Mouse (Mus musculus): ENCODE data around the gene Unc13b. TPM values are rescaled to one million over a fixed set of nuclear protein-coding genes. Genes with fewer than 3 reads are reported as not detected.

Gene Unc13b
- 0.78 and 0.81 TPM in 2 replicates for polyA plus RNA-seq (2012; rRNA removed)

GRCm38 (mm10) chr4:43058753-43059654, at the start of gene Unc13b:
Unc13b (plus strand) TSS chr4:43058953.

GRCm38 (mm10) chr4:43010161-43011038, 48.4 kb upstream of the Unc13b start, which contains the start of gene Fancg:
Fancg (minus strand) TSS chr4:43010506.

DNA sequence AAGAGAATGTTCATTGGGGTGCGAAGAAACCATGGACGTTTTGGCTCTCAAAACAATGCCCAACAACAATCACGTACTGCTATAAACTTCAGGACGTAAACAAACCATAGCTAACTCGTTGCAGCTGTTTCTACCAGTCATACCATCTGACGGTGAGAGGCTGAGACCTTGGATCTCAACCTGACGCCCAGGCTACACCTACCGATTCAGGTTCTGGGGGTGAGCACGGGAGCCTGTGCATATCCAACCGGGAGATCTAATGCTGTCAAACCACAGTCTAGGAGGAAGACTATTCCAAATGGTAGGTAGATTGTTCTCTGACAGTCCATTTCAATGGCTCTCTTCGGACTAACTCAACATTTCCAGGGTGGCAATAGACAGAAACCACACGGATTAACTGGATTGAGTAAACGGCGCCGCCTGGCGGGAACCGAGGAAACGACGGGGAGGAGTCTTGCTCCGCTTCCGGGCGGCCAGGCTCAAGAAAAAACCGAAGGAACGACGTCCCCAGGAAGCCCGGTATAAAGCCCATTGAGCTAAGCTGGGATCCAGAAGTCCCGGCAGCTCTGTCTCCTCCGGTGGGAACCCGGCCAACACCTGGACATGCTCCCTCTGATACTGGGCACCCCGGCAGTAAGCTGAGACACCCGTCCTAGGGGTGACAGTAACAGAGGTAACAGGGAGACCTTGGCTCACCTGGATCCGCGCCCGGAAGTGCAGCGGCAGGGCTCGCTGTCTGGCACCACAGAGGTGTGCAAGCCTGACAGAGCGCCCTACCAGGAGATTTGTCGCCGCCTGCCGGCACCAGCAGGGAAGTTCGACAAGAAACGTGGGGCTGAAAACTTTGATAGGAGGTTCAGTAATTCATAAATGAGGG, 33.4 kb upstream of the Unc13b start, which contains the start of gene Pigo:
Gene Pigo (minus strand): TSS at position 736 of the 877 bp plus-strand sequence.

DNA sequence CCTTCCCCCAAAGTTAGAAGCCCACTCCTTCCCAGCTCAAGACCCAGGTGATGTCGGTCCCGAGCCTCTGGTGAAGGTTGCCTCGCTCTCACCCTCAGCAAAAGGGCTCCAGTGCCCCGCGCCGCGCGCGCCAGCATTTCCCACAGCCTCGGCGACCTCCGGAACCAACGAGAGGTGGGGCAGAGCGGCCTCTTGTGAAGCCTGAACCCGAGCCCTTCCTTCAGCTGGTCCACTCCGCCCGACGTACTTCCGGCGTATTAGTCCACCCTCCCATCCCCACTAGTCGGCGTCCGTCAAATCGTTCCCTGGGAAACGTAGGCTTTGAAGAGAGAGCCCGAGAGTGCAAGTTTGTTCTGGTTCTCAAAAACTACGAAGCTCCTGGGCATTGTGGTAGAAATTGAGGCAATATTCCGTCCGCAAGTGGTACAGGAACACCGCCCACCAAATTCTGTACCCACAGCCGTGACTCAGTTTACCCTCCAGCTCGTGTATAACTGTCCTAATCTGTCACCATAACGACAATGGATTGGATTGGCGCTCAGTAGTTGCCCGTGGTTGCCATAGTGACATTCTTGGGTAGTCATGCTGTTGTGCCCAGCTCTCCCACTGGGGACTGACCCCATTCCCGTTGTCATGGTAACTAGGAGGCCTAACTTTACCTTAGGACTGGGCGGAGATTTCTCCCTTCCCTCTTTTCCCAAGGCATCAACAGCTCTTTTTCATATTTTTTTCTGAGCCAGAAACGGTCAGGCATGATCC, 27.3 kb upstream of the Unc13b start, which contains the start of gene Stoml2:
Gene Stoml2 (minus strand): TSS at position 474 of the 759 bp plus-strand sequence.

DNA sequence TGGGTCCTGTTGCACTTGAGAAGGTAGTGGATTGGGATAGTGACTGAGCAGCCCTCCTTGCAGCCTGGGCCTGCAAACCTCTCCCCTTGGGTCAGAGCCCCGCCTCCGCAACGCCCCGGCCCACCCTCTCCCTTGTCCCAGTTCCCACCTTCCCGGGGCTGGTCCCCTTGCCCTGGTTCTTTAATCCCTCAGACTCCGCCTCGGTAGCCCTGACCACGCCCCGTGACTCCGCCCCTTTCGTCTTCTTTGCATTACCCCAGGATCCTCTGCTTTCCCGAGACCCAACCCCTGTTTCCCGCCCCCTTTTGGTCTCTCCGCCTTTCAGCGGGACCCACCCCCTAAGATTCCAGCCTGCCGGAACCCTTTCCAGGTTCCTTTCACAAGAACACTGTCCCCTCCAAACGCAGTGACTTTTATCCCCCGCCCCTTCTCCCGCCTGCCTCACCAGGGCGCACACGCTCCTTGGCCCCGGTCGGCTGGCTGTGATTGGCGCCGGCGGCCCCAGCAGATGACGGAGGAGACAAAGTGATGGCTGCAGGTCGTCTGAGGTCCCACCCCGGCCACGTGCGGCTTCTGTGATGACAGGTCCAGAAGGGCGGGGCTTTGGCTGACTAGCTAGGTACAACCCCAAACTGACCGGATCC, 13.0 kb upstream of the Unc13b start, which contains the start of gene Fam214b:
Gene Fam214b (minus strand): TSS at position 562 of the 644 bp plus-strand sequence.

GRCm38 (mm10) chr4:43266623-43267322, 208.0 kb downstream of the Unc13b start, which contains the start of gene Atp8b5:
Atp8b5 (plus strand) TSS chr4:43267159.

Other genes starting within 250 kb of the Unc13b start
- gene Fam205a1, start 205.1 kb upstream of the Unc13b start, polyA plus RNA-seq (2012; rRNA removed): 0.11 and 0.25 TPM in 2 replicates
- not detected in 2 replicates for gene Gm12394, start 202.2 kb upstream of the Unc13b start, polyA plus RNA-seq (2012; rRNA removed)
- 0.03 and 0.06 TPM in 2 replicates for gene Fam205c, start 184.7 kb upstream of the Unc13b start, polyA plus RNA-seq (2012; rRNA removed)
- gene Phf24, start 142.3 kb upstream of the Unc13b start, polyA plus RNA-seq (2012; rRNA removed): 0.09 TPM in 2 replicates
- 0.85 and 0.96 TPM in 2 replicates for gene Dnajb5, start 109.1 kb upstream of the Unc13b start, polyA plus RNA-seq (2012; rRNA removed)
- 0.06 TPM in 1 of 2 replicates, not detected in the other for gene 1700022I11Rik, start 89.3 kb upstream of the Unc13b start, polyA plus RNA-seq (2012; rRNA removed)
- gene Vcp, start 58.4 kb upstream of the Unc13b start, polyA plus RNA-seq (2012; rRNA removed): 84.9 and 92.1 TPM in 2 replicates
- gene Fancg, start 48.4 kb upstream of the Unc13b start, polyA plus RNA-seq (2012; rRNA removed): 8.2 and 9.7 TPM in 2 replicates
- 6.6 and 9.3 TPM in 2 replicates for gene Pigo, start 33.1 kb upstream of the Unc13b start, polyA plus RNA-seq (2012; rRNA removed)
- 74.1 and 96.3 TPM in 2 replicates for gene Stoml2, start 27.2 kb upstream of the Unc13b start, polyA plus RNA-seq (2012; rRNA removed)
- gene Fam214b, start 12.7 kb upstream of the Unc13b start, polyA plus RNA-seq (2012; rRNA removed): 15.8 and 22.5 TPM in 2 replicates
- gene Atp8b5, start 208.2 kb downstream of the Unc13b start, polyA plus RNA-seq (2012; rRNA removed): 0.07 and 0.09 TPM in 2 replicates

Measured in liver, embryonic 14 days (tissue).